Mouse (Mus musculus) hindbrain, embryonic 13.5 days (tissue): ENCODE data around the gene Cabp2. TPM values are rescaled to one million over a fixed set of nuclear protein-coding genes. Genes with fewer than 3 reads are reported as not detected.
"Not testable (repeated sequence)": the region's sequence is repeated elsewhere in the genome, so short reads cannot be mapped to it uniquely, and the experiment has no call there.

ENCODE experiments used
- ATAC-seq: fragments of 200-750 bp; cut with Nextera tagmentation; 2 replicates; pipeline ENCODE4 v1.8.0; 2017; ENCODE audit warnings: moderate TSS enrichment; ENCODE audit not compliant: low FRiP score
- H3K27ac ChIP-seq: fragments of 300-500 bp; sonication (generic); 2 replicates; pipeline ENCODE4 v1.5.1; 2015; ENCODE audit warnings: inconsistent platforms, mild to moderate bottlenecking, moderate library complexity
- H3K27me3 ChIP-seq: fragments of 300-500 bp; sonication (generic); 2 replicates; pipeline ENCODE4 v1.6.1; 2015; ENCODE audit warnings: mild to moderate bottlenecking, inconsistent platforms
- H3K36me3 ChIP-seq: fragments of 300-500 bp; sonication (generic); 2 replicates; pipeline ENCODE4 v1.6.1; 2015; ENCODE audit warnings: mild to moderate bottlenecking, inconsistent platforms
- H3K4me1 ChIP-seq: fragments of 300-500 bp; sonication (generic); replicated peaks from 2 replicates; pipeline ENCODE4 v1.6.1; 2015; ENCODE audit warnings: inconsistent platforms
- H3K4me2 ChIP-seq: fragments of 300-500 bp; sonication (generic); 2 replicates; pipeline ENCODE4 v1.6.1; 2015; ENCODE audit warnings: inconsistent platforms, mild to moderate bottlenecking, moderate library complexity
- H3K4me3 ChIP-seq: fragments of 300-500 bp; sonication (generic); 2 replicates; pipeline ENCODE4 v1.5.1; 2015; ENCODE audit warnings: mild to moderate bottlenecking, inconsistent platforms
- H3K9ac ChIP-seq: fragments of 300-500 bp; sonication (generic); 2 replicates; pipeline ENCODE4 v1.6.1; 2015; ENCODE audit warnings: mild to moderate bottlenecking, inconsistent platforms
- H3K9me3 ChIP-seq: fragments of 300-500 bp; sonication (generic); 2 replicates; pipeline ENCODE4 v1.6.1; 2016; ENCODE audit warnings: inconsistent platforms
- WGBS: fragments of 180-500 bp; shearing (Covaris S2); methylation state at CpG from one replicate; pipeline ENCODE4 v1.1.7; 2015; 5-methylcytosine and 5-hydroxymethylcytosine counted together
- polyA plus RNA-seq: library from polyadenylated mRNA; unstranded; fragments of >200 nt; fragmentation: Nextera tagmentation; extraction: Ambion mirVana; gene quantifications from 2 replicates; pipeline ENCODE4 v1.2.1, GENCODE M21; 2015

The Cabp2 gene
- not detected in 2 replicates for polyA plus RNA-seq

- WGBS = 52% methylated on average over 3 of the region's 3 CpGs
- Histone ChIP-seq H3K9me3 (no peaks in the 10 kb centered on the region), H3K4me3 (no peak within 1 kb of the TSS), H3K27me3 (peaks cover 16% of the 10 kb centered on the region; the same call in 1 of the 2 replicates), H3K4me1 (no peaks in the 10 kb centered on the region), H3K9ac (no peak within 1 kb of the TSS), H3K27ac (no peak within 1 kb of the TSS), H3K4me2 (no peak within 1 kb of the TSS), H3K36me3 (no peaks in the 10 kb centered on the region)
- no peak for ATAC-seq
Measured at GRCm38 (mm10) chr19:4081394-4081793, at the start of gene Cabp2. Gene Cabp2, plus strand, starts transcription at chr19:4081578.

- whole genome bisulfite sequencing = 65% methylated on average over 7 of the region's 7 CpGs
- peaks cover 15% of the 10 kb centered on the region for H3K4me1 ChIP-seq
- H3K4me3 ChIP-seq = no peak overlapping the region
- no peaks in the 10 kb centered on the region for H3K27me3 ChIP-seq
- no peaks in the 10 kb centered on the region for H3K36me3 ChIP-seq
- H3K9me3 ChIP-seq = no peaks in the 10 kb centered on the region
- H3K9ac ChIP-seq = no peak overlapping the region
- H3K4me2 ChIP-seq = no peak overlapping the region
- ATAC-seq = no peak
- no peak overlapping the region for H3K27ac ChIP-seq
Measured at GRCm38 (mm10) chr19:4032668-4033067, 48.7 kb upstream of the Cabp2 start.

- Histone ChIP-seq H3K27ac (no peak overlapping the region), H3K4me2 (no peak overlapping the region), H3K27me3 (no peaks in the 10 kb centered on the region), H3K4me3 (no peak overlapping the region), H3K9ac (no peak overlapping the region), H3K36me3 (no peaks in the 10 kb centered on the region), H3K9me3 (no peaks in the 10 kb centered on the region), H3K4me1 (peaks cover 20% of the 10 kb centered on the region)
- WGBS = 73% methylated on average over 3 of the region's 3 CpGs
- no peak for ATAC-seq
Measured at GRCm38 (mm10) chr19:4033298-4033697, 48.1 kb upstream of the Cabp2 start.

GRCm38 (mm10) chr19:4033742-4034141 lies 47.6 kb upstream of the Cabp2 start:
- Histone ChIP-seq H3K9me3 (no peaks in the 10 kb centered on the region), H3K9ac (0 out of 2 replicates have a peak overlapping the region, but pooled peaks have one; percentile 19), H3K4me1 (peaks cover 21% of the 10 kb centered on the region), H3K27ac (no peak overlapping the region), H3K36me3 (no peaks in the 10 kb centered on the region), H3K27me3 (no peaks in the 10 kb centered on the region), H3K4me3 (no peak overlapping the region), H3K4me2 (no peak overlapping the region)
- 63% methylated on average over 5 of the region's 5 CpGs for WGBS
- ATAC-seq = no peak

GRCm38 (mm10) chr19:4036327-4037045 lies 44.9 kb upstream of the Cabp2 start:
- peaks cover 21% of the 10 kb centered on the region for H3K4me1 ChIP-seq
- WGBS = 68% methylated on average over 12 of the region's 12 CpGs
- no peak for ATAC-seq
- H3K4me3 ChIP-seq = no peak overlapping the region
- H3K9me3 ChIP-seq = no peaks in the 10 kb centered on the region
- peak overlapping the region; percentile 34; the same call in 1 of the 2 replicates for H3K4me2 ChIP-seq
- no peaks in the 10 kb centered on the region for H3K36me3 ChIP-seq
- H3K27ac ChIP-seq = no peak overlapping the region
- no peak overlapping the region for H3K9ac ChIP-seq
- H3K27me3 ChIP-seq = no peaks in the 10 kb centered on the region

- peak overlapping the region; percentile 57 for H3K4me3 ChIP-seq
- not testable (repeated sequence) for H3K9me3 ChIP-seq, H3K36me3 ChIP-seq, H3K27me3 ChIP-seq
- H3K4me1 ChIP-seq = peaks cover 21% of the 10 kb centered on the region
- peak overlapping the region; percentile 64; the same call in 1 of the 2 replicates for H3K27ac ChIP-seq
- 33% methylated on average over 8 of the region's 8 CpGs for WGBS
- peak; percentile 64 for ATAC-seq
- H3K9ac ChIP-seq = peak overlapping the region; percentile 80
- H3K4me2 ChIP-seq = peak overlapping the region; percentile 76
Measured at GRCm38 (mm10) chr19:4037154-4037787, 44.1 kb upstream of the Cabp2 start.

- H3K9ac ChIP-seq = peak within 1 kb of the TSS; percentile 80
- H3K27ac ChIP-seq = peak within 1 kb of the TSS; percentile 64; the same call in 1 of the 2 replicates
- H3K4me2 ChIP-seq = peak within 1 kb of the TSS; percentile 76
- H3K4me1 ChIP-seq = peaks cover 21% of the 10 kb centered on the region
- WGBS = 1% methylated on average over 23 of the region's 26 CpGs
- no peaks in the 10 kb centered on the region for H3K27me3 ChIP-seq
- no peaks in the 10 kb centered on the region for H3K9me3 ChIP-seq
- ATAC-seq = peak; percentile 83
- no peaks in the 10 kb centered on the region for H3K36me3 ChIP-seq
- peak within 1 kb of the TSS; percentile 57 for H3K4me3 ChIP-seq
Measured at GRCm38 (mm10) chr19:4037788-4038232, 43.6 kb upstream of the Cabp2 start, which contains the start of gene Gstp1. Gene Gstp1, minus strand, starts transcription at chr19:4037985.

GRCm38 (mm10) chr19:4040941-4041340 lies 40.4 kb upstream of the Cabp2 start:
- H3K9me3 ChIP-seq, H3K27ac ChIP-seq, H3K9ac ChIP-seq, H3K27me3 ChIP-seq, H3K4me3 ChIP-seq, H3K4me2 ChIP-seq, ATAC-seq, H3K36me3 ChIP-seq: not testable (repeated sequence)
- WGBS = 88% methylated on average over 5 of the region's 5 CpGs
- H3K4me1 ChIP-seq = peaks cover 21% of the 10 kb centered on the region

- not testable (repeated sequence) for H3K9me3 ChIP-seq, H3K4me3 ChIP-seq, ATAC-seq, H3K36me3 ChIP-seq, H3K4me2 ChIP-seq, H3K27ac ChIP-seq, H3K9ac ChIP-seq, H3K27me3 ChIP-seq
- H3K4me1 ChIP-seq = peaks cover 15% of the 10 kb centered on the region
- WGBS = 94% methylated on average over 4 of the region's 4 CpGs
Measured at GRCm38 (mm10) chr19:4041500-4041899, 39.9 kb upstream of the Cabp2 start.

GRCm38 (mm10) chr19:4042124-4042523 lies 39.3 kb upstream of the Cabp2 start:
- H3K9me3 ChIP-seq = no peaks in the 10 kb centered on the region
- no peak overlapping the region for H3K4me3 ChIP-seq
- no peak overlapping the region for H3K27ac ChIP-seq
- H3K36me3 ChIP-seq = no peaks in the 10 kb centered on the region
- ATAC-seq = no peak
- WGBS = 72% methylated on average over 14 of the region's 14 CpGs
- H3K9ac ChIP-seq = 0 out of 2 replicates have a peak overlapping the region, but pooled peaks have one; percentile 35
- no peaks in the 10 kb centered on the region for H3K27me3 ChIP-seq
- H3K4me2 ChIP-seq = no peak overlapping the region
- peaks cover 12% of the 10 kb centered on the region for H3K4me1 ChIP-seq

- not testable (repeated sequence) for H3K4me1 ChIP-seq, H3K27ac ChIP-seq, H3K9ac ChIP-seq, H3K4me2 ChIP-seq, H3K36me3 ChIP-seq, H3K4me3 ChIP-seq, H3K9me3 ChIP-seq, H3K27me3 ChIP-seq, ATAC-seq
- 90% methylated on average over 5 of the region's 5 CpGs for WGBS
Measured at GRCm38 (mm10) chr19:4044109-4044508, 37.3 kb upstream of the Cabp2 start.

- ATAC-seq = no peak
- no peaks in the 10 kb centered on the region for H3K27me3 ChIP-seq
- no peaks in the 10 kb centered on the region for H3K9me3 ChIP-seq
- H3K9ac ChIP-seq = no peak within 1 kb of the TSS
- no peaks in the 10 kb centered on the region for H3K4me1 ChIP-seq
- no peak within 1 kb of the TSS for H3K27ac ChIP-seq
- H3K4me3 ChIP-seq = no peak within 1 kb of the TSS
- 55% methylated on average over 16 of the region's 16 CpGs for WGBS
- H3K4me2 ChIP-seq = 0 out of 2 replicates have a peak within 1 kb of the TSS, but pooled peaks have one; percentile 29
- no peaks in the 10 kb centered on the region for H3K36me3 ChIP-seq
Measured at GRCm38 (mm10) chr19:4045966-4046865, 35.2 kb upstream of the Cabp2 start, which contains the start of gene Gstp2. Gene Gstp2, minus strand, starts transcription at chr19:4046023.
